Mouse (Mus musculus): ENCODE measurements around the gene Ankrd36.
"Not testable (repeated sequence)": the region's sequence is repeated elsewhere in the genome, so short reads cannot be mapped to it uniquely, and the experiment has no call there.

Ankrd36 gene

DNA sequence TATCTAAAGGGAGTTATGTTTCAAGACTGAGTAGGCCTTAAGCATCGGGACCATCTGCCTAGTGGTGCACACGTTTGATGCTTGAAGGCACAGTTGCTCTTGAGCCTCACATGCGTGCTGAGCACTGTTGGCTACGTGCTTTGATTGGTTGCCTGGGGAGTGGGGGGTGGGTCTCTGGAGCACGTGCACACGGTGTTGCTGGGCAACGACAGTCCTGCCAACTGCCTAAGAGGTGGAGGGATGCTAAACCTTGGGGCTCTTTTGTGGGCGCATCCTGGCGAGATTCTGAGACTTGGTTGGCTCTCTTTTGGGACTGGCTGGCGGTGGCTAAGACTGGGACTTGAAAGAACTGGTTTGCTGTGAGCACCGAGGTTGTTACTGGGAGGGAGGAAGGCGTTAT is at the start of gene Ankrd36:
TSS of gene Ankrd36 (plus strand) at position 211 of the 400 bp plus-strand sequence.
- in situ Hi-C loops (cut with MboI; ENCODE audit: unreplicated experiment in 2 of 2), result loop anchor here (5.0 to 10.0 kb wide), 2 partner anchors 33 to 45 kb away; no protein-coding TSS in a partner anchor

DNA sequence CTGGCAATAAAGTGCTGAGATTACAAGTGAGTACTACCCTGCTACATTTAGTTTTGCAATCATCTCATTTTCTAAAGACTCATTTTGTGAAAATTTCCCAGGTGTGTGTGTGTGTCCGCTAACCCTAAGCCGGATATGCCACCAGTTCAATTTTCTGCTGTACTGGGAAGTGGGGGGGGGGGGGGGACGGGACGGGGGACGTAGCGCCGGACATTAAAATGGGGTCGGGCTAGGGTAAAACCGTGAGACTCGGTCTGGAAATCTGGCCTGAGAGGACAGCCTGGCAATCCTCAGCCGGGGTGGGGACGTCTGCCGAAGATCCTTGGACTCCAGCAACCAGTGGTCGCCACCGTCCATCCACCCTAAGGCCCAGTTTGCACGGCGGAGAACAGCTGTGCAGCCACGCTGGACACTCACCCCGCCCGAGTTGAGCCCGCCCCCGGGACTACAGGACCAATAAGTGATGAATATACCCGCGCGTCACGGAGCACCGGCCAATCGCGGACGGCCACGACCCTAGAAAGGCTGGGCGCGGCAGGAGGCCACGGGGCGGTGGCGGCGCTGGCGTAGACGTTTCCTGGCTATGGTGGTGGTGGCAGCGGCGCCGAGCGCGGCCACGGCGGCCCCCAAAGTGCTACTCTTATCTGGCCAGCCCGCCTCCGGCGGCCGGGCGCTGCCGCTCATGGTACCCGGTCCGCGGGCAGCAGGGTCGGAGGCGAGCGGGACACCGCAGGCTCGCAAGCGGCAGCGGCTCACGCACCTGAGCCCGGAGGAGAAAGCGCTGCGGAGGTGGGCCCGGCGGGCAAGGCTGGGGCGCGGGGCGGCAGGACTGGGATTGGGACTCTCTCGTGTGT is 48.8 kb upstream of the Ankrd36 start, which contains the start of gene Xbp1:
TSS of gene Xbp1 (plus strand) at position 248 of the 854 bp plus-strand sequence.
- in situ Hi-C loops (cut with MboI; ENCODE audit: unreplicated experiment in 2 of 2), result loop anchor here (5.0 kb wide), 1 partner anchor 33 kb away; no protein-coding TSS in a partner anchor

DNA sequence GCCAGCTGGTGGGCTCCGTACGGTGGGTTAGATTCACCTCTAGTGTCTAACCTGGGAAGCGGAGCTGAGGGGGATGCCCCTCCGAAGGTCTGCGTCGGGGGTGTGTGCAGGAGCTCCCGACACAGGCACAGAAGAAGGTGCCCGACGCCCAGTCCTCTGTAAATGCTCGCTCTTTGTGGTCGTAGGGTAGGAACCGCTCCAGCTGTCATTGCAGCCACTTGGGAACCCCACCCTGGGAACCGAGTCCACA is 48.3 kb upstream of the Ankrd36 start:
- in situ Hi-C loops (cut with MboI; ENCODE audit: unreplicated experiment in 2 of 2), result loop anchor here (5.0 kb wide), 1 partner anchor 34 kb away; no protein-coding TSS in a partner anchor

DNA sequence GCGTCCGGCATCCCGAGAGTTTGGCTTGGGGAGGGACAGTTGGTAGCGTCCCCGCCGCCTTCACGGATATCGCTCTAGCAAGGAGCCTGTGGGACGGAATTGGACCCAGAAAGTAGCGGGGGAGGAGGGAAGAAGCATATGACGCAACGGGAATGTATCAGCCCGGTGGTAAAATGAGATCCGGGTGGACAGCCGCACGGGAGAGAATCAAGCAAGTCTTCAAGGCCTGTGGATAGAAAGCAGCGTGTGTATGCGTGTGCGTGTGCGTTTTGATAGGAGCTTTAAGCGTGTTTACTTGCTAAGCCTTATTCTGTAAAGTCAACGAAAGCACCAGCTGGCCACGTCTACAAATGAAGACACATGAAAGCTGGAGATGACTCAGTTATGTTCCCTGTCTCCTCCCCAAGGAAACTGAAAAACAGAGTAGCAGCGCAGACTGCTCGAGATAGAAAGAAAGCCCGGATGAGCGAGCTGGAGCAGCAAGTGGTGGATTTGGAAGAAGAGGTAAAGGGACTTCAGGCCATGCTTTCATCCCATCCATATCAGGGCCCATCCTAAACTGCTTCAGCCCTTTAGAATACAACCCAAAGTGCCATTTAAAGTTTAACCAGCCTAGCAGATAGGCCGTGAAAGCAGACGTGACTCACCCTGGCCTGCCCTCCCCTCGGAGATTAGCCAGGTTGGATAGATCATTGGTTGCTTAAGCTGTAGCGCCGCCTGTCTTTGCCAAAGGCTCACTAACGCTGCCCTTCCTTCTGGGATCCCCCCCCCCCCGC is 47.8 kb upstream of the Ankrd36 start:
- in situ Hi-C loops (cut with MboI; ENCODE audit: unreplicated experiment in 2 of 2), result loop anchor here (5.0 kb wide), 1 partner anchor 34 kb away; no protein-coding TSS in a partner anchor

DNA sequence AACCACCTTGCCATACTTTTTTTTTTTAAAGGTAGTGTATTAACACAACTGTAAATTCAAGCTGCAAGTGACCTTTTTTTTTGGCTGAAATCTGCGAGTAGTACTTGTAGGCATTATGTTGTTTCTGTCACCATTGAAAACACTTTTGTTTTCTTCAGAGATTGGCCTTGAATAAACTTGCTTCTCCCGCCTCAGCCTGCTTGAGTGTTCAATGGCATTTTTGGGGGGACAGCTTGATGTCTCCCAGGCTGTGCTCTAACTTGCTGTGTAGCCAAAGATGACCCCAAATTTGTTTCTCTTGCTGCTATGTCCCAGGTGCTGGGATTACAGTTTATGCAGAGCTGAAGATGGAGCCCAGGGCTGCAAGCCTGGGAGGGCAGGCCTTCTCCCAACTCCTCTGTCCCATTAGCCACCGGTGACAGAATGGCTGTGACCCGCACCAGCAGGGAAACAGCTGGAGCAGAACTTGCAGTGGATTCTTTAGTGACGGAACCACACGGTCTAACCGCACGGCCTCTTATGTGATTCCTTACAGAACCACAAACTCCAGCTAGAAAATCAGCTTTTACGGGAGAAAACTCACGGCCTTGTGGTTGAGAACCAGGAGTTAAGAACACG is 46.6 kb upstream of the Ankrd36 start:
- in situ Hi-C loops (cut with MboI; ENCODE audit: unreplicated experiment in 2 of 2), result loop anchor here (5.0 kb wide), 1 partner anchor 36 kb away; no protein-coding TSS in a partner anchor

DNA sequence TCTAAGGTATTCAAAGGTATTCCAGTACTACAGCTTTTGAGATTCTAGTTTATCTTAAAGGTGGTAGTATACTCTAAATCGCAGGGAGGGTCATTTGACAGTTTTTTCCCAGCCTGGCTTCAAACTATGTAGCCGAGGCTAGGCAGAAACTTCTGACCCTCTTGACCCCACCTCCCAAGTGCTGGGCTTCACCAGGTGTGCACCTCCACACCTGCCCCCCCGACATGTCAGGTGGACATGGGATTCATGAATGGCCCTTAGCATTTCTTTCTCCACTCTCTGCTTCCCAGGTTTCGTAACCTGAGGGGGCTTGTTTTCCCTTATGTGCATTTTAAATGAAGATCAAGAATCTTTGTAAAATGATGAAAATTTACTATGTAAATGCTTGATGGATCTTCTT is 44.1 kb upstream of the Ankrd36 start:
- in situ Hi-C loops (cut with MboI; ENCODE audit: unreplicated experiment in 2 of 2), result no loop called here

DNA sequence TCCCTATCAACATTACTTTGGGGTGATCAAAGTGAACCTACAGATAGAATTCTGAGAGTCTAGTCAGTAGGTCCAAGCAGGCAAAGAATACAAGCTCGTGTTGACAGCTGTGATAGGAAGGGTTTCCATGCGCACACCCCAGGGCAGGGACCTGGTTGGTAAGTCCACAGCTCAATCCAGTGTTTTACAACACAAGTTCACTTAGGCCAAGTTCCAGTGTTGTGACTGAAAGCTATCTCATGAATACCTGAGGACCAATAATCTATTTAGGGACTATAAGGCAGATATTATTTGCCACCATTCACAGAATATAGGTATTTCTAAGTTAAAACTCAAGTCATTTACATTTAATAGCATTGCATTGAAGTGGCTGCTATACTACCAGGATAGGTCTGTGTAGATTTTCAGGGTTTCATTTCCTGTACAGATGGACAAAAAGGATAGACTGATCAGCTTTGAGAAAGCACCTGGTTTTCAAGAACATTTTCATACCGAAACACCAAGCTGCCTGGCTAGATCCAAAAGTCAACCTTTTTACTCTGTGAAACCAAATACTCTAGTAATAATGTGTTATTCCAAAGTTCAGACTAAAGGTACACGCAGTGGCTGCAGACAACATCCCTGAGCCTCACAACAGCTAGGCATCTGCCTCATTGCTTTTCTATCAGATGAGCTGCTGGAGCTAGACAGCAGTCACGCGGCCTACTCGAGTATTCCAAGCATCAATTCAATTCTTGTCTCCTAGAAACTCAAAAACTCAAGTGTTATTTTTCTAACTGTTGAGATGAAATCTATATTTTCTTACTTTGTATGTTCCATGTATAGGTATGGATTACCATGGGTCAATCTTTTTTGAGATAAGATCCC is 42.7 kb upstream of the Ankrd36 start:
- in situ Hi-C loops (cut with MboI; ENCODE audit: unreplicated experiment in 2 of 2), result no loop called here

DNA sequence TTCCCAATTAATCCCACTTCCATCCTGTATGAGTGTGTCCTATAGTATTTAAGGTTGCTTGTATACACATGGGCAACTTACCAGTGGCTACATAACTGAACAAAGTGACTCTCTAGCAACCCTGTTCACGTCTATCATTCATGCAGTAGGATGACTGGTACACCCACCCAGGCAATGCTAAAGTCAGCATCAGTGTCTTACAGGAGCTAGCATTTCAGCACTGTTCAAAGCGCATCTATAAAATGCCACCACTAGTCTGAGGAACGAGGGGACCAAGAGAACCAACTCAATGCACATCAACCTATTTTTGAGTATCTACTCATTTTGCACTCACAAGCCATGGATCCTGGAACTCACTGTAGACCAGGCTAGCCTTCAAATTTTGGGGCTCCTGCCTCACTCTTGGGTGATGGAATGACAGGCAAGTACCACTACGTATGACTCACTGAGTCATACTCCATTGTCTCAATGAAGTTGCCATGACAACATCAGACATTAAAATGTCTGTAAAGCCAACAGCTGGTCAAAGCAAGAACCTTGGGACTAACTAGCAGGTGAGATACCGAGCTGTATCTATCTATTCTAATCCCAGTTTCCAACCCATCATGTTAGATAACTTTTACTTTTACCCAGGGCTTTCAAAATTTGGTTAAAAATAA is 41.5 kb upstream of the Ankrd36 start:
- in situ Hi-C loops (cut with MboI; ENCODE audit: unreplicated experiment in 2 of 2), result no loop called here

DNA sequence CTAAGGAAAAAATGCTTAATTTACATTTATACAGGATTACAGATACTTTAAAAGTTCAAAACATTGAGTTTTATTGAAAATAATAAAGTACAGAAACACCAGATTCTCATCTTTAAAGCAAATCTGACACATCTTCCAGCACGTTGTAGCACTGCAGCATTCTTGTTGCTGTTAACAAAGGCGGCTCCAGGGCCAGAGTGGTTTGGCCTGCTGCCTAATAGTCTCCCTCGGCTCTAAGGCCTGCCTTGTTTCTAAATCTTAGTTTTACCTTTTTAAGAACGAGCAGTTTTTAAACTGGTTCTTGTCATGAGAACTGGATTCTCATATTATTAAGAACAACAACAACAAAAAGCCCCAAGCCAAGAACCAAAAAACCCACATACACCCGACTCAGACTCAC is 40.6 kb upstream of the Ankrd36 start:
- in situ Hi-C loops (cut with MboI; ENCODE audit: unreplicated experiment in 2 of 2), result no loop called here

DNA sequence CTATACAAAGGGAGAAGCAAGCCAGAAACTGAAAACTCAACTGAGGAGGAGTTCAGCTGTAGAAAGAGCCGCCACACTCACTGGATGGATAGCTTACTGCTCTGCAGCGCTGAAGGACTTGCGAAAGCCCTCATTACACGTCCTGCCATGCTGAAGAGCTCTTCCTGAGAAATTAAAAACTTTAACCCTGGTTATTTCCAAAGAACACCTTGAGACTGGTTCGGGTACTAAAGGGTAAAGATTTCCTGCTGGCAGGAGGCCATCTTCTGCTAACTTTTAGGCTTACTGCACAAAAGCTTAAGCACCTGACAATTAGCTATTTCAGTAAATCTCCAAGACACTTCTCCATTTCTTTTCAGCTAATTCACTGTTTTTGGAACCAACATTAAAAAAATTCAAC is 39.3 kb upstream of the Ankrd36 start:
- in situ Hi-C loops (cut with MboI; ENCODE audit: unreplicated experiment in 2 of 2), result no loop called here

DNA sequence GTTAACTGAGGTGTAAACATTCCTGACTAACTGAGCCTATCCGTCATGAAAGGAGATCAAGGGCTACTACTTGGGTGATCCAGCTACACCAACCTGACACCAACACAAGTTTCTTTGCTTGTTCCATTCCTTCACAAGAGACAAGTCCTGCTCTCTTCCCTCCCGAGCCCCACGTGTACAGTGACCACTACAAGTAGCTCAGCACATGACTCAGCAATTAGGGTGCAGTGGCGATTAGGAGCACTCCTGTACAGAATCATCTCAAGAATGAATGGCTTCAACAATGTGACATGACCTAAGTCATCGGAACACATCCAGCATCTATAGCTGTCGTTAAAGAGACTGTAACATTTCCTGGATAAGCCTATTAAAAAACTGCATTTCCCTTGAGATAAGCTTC is 38.8 kb upstream of the Ankrd36 start:
- in situ Hi-C loops (cut with MboI; ENCODE audit: unreplicated experiment in 2 of 2), result no loop called here

DNA sequence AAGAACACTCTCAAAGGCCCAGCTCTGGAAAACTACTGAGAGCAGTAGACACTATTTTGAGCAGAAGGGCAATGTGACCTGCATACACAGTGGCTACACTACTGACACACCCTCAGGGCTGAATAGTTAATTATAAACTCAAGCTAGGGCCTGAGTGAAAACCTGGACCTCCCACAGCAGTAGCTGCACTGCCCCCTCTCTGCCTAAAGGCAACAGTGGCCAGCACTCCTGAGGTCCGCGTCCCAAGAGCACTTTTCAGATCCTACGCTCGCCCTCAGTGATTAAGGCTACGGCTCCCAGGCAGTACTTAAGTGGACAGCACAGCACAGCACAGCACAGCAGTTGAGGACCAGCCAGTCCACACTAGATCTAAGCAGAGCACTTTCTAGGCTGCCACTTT is 36.4 kb upstream of the Ankrd36 start:
- in situ Hi-C loops (cut with MboI; ENCODE audit: unreplicated experiment in 2 of 2), result no loop called here

DNA sequence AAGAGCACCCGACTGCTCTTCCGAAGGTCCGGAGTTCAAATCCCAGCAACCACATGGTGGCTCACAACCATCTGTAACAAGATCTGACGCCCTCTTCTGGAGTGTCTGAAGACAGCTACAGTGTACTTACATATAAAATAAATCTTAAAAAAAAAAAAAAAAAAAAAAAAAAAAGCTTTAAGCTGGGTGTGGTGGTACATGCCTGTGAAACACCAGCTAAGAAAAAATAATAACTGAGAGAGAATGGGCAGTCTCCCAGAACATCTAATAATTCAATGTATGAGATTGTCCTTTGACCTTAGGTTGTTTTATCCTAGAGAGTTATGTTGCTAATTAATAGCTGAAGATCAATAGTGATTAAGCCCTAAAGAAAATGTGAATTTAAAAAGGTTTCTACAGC is 32.0 kb upstream of the Ankrd36 start:
- in situ Hi-C loops (cut with MboI; ENCODE audit: unreplicated experiment in 2 of 2), result not testable (repeated sequence)

DNA sequence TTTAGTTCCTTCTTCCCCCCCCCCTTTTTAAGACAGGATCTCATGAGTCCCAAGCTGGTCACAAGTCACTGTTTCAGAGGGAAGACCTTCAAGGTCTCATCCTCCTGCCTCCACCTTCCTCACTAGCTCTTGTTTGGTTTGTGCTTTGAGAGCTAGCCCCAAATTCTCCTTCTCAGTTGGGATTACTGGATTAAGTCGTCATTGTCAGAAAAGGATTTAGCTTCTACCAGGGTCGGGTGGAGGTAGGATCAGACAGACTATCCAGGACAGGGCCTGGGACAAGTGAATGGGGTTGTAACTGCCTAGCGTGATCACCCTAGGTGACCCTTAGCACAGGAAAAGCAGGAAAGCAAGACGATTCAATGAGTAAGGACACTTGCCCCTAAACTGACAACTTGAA is 29.2 kb upstream of the Ankrd36 start:
- in situ Hi-C loops (cut with MboI; ENCODE audit: unreplicated experiment in 2 of 2), result loop anchor here in 1 of 2 experiments (10.0 kb wide), 1 partner anchor 84 kb away; no protein-coding TSS in a partner anchor

DNA sequence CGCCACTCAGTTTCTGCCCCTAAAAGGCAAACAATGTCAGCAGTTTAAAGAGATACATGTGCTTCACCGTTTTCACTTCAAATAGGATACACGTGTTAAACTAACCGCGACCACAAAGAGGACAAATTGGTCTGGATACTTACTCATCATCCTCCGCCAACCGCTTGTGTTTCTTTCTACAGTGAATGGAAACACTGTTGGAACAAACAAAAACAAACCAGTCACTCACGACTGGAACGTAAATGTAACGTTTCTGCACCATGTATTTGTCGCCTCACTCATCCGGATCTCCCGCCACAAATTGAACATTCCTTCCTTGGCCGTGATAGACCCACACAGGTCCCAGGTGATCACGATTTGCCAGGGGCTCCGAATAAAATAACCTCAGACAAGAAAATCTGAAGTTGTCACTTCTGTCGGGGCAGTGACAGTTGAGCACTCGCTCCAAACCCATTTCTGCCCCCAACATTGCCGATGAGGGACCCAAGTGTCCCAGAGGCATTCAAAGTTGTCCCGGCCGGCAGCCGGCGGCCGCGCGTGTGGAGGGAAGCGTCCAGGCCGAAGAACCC is 28.2 kb upstream of the Ankrd36 start:
- in situ Hi-C loops (cut with MboI; ENCODE audit: unreplicated experiment in 2 of 2), result loop anchor here in 1 of 2 experiments (10.0 kb wide), 1 partner anchor 83 kb away; no protein-coding TSS in a partner anchor

DNA sequence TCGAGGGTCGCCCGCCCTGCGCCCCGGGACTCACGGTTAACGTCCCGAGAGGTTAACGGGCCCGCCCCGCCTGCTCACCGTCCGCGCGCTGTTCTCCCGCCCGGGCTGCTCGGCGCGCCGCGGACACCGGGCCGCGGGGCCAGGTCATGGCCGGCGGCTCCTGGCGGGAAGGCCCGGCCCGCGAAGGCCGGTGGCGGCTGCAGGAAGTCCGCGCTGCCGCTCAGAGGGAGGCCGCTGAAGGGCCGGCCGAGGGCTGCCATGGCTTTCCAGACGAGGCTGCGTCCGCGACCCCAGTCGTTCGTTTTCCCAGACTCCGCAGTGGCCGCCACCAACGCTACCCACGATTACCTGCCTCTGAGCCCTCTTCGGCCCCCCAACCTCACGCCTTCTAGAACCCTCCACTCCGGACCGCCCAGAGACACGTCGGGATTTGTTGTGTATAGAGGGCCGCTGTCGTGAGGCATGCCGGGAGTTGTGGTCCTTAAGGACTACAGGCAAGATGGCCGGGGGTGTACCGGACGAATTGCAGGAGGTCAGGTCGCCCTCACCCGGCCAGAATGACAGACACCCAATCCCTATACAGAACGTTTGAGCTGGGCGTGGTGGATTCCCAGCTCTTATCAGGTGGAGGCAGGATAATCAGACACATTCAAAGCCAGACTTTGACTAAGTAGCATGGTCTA is 27.5 kb upstream of the Ankrd36 start, which contains the start of gene Ccdc117:
TSS of gene Ccdc117 (minus strand) at position 389 of the 683 bp plus-strand sequence.
- in situ Hi-C loops (cut with MboI; ENCODE audit: unreplicated experiment in 2 of 2), result loop anchor here in 1 of 2 experiments (10.0 kb wide), 1 partner anchor 83 kb away; no protein-coding TSS in a partner anchor

DNA sequence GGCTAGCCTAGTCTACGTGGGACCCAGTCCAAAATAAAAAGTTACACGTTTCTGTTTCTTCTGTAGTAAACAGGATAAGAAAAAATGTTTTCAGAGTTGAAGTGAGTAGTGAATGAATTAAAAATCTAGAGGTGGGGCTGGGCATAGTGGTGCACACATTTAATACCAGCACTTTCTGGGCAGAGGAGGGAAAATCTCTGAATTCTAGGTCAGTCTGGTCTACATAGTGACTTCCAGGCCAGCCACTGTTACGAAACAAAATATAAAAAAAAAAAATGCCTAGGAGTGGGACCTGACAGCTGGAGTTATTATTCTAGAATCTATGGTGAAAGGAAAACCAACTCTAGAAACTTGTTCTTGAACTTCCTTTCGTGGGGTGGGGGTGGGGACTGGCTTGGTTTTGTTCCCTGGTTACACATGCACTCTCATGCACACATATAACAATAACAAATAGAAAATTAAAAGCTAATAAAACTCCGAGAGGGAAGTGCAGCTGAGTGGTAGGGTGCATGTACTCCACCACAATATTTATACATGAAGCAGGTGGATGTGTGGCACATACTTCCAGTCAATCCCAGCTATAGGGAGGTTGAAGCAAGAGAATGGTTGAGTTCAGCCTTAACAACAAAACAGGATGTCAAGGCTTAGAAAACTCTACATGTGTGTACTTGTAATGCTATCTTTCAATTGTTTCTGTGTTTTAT is 26.9 kb upstream of the Ankrd36 start:
- in situ Hi-C loops (cut with MboI; ENCODE audit: unreplicated experiment in 2 of 2), result loop anchor here in 1 of 2 experiments (10.0 kb wide), 1 partner anchor 82 kb away; no protein-coding TSS in a partner anchor

DNA sequence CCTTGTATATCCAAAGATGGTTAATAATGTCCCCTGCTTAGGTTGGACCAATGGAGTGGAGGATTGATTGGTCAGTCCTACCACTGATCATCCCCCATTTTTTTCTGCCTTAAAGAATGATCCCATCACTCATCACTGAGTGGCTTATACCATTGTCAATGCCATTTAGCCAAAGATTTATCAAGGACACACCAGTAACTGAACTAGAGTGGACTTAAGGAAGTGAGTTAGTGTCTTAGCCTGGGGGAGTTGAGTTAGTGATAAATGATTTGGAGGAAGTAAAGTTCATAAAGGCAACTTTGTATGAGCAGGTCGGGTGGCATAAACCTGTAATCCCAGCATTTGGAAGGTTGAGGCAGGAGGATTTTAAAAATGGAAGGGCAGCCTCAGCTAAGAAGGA is 26.2 kb upstream of the Ankrd36 start:
- in situ Hi-C loops (cut with MboI; ENCODE audit: unreplicated experiment in 2 of 2), result loop anchor here in 1 of 2 experiments (10.0 kb wide), 1 partner anchor 82 kb away; no protein-coding TSS in a partner anchor

All from v-Abl transformed pro-B cells (cell line).